Mouse (Mus musculus) kidney, postnatal 0 days (tissue): Measurements from ENCODE around the gene Hoxa7. TPM values are rescaled to one million over a fixed set of nuclear protein-coding genes. Genes with fewer than 3 reads are reported as not detected.
A peak's percentile ranks its signal among the peaks of the same experiment; 100 is the strongest.

ENCODE experiments used
- ATAC-seq: fragments of 200-750 bp; cut with Nextera tagmentation; replicated peaks from 2 replicates; pipeline ENCODE4 v1.8.0; 2017; ENCODE audit warnings: low read depth, moderate number of reproducible peaks, moderate TSS enrichment, moderate library complexity; ENCODE audit not compliant: low FRiP score
- DNase-seq: peaks from one replicate; pipeline ENCODE4 v3.0.0-alpha.2; 2016; ENCODE audit warnings: low spot score
- H3K27ac ChIP-seq: fragments of 300-500 bp; sonication (generic); 2 replicates; pipeline ENCODE4 v1.5.1; 2014; ENCODE audit warnings: mild to moderate bottlenecking
- H3K27me3 ChIP-seq: fragments of 300-500 bp; sonication (generic); 2 replicates; pipeline ENCODE4 v1.6.1; 2014; ENCODE audit warnings: low read length, mixed read lengths; ENCODE audit not compliant: insufficient read depth
- H3K36me3 ChIP-seq: fragments of 300-500 bp; sonication (generic); 2 replicates; pipeline ENCODE4 v1.6.1; 2014; ENCODE audit warnings: low read length, mixed read lengths; ENCODE audit not compliant: insufficient read depth
- H3K4me1 ChIP-seq: fragments of 300-500 bp; sonication (generic); replicated peaks from 2 replicates; pipeline ENCODE4 v1.6.1; 2014; ENCODE audit warnings: antibody characterized with exemption, low read length, mixed read lengths; ENCODE audit not compliant: insufficient read depth
- H3K4me2 ChIP-seq: fragments of 300-500 bp; sonication (generic); 2 replicates; pipeline ENCODE4 v1.6.1; 2014; ENCODE audit warnings: mild to moderate bottlenecking, low read length, moderate library complexity, mixed read lengths
- H3K4me3 ChIP-seq: fragments of 300-500 bp; sonication (generic); replicated peaks from 2 replicates; pipeline ENCODE4 v1.5.1; 2014; ENCODE audit warnings: low read depth, low read length
- H3K9ac ChIP-seq: fragments of 300-500 bp; sonication (generic); 2 replicates; pipeline ENCODE4 v1.6.1; 2014; ENCODE audit warnings: low read depth, low read length
- H3K9me3 ChIP-seq: fragments of 300-500 bp; sonication (generic); replicated peaks from 2 replicates; pipeline ENCODE4 v1.6.1; 2016; ENCODE audit warnings: low read length, inconsistent platforms, mixed read lengths
- CTCF ChIP-seq: IDR thresholded peaks from 2 replicates; pipeline ENCODE4 v1.5.1; 2016; ENCODE audit warnings: antibody characterized with exemption, low read depth, mild to moderate bottlenecking, moderate library complexity
- WGBS: fragments of 180-500 bp; shearing (Covaris S2); extraction: QIAGEN DNeasy Blood & Tissue Kit; methylation state at CpG from one replicate; pipeline ENCODE4 v1.1.7; 2014; 5-methylcytosine and 5-hydroxymethylcytosine counted together
- polyA plus RNA-seq: library from polyadenylated mRNA; unstranded; fragments of >200 nt; fragmentation: Nextera tagmentation; extraction: Ambion mirVana; gene quantifications from 2 replicates; pipeline ENCODE4 v1.2.1, GENCODE M21; 2015

Gene Hoxa7
- polyA plus RNA-seq, 1 experiment from 2014 or later: 29.7 TPM

DNA sequence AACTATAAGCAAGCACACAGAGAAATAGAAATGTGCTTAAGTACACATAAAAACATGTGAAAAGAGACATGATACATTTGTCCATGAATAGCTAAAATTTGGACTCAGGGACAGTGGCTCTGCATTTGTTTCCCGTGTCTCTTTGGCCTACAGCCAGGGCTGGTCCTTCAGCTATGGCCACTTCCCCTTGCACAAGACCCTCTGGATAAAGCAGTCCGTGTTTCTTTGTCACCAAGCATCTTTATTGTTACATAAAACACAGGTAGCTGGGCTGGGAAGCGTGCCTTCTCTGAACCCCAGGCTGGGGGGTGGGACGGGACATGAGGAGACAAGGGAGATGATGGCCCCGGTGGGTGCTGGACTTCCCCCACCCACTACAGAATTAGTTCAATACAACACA lies 7.4 kb downstream of the Hoxa7 start:
- TF ChIP-seq CTCF: no peak
- Histone ChIP-seq H3K9ac (peak overlapping the region; percentile 72; the same call in 1 of the 2 replicates), H3K27ac (peak overlapping the region; percentile 33; the same call in 1 of the 2 replicates), H3K4me3 (peak overlapping the region; percentile 78; the same call in 1 of the 2 replicates), H3K4me1 (peaks cover 50% of the 10 kb centered on the region), H3K36me3 (no peaks in the 10 kb centered on the region), H3K9me3 (no peaks in the 10 kb centered on the region), H3K4me2 (peak overlapping the region; percentile 89), H3K27me3 (no peaks in the 10 kb centered on the region)
- 25% methylated on average over 5 of the region's 5 CpGs for WGBS
- ATAC-seq: no peak
- no peak for DNase-seq

DNA sequence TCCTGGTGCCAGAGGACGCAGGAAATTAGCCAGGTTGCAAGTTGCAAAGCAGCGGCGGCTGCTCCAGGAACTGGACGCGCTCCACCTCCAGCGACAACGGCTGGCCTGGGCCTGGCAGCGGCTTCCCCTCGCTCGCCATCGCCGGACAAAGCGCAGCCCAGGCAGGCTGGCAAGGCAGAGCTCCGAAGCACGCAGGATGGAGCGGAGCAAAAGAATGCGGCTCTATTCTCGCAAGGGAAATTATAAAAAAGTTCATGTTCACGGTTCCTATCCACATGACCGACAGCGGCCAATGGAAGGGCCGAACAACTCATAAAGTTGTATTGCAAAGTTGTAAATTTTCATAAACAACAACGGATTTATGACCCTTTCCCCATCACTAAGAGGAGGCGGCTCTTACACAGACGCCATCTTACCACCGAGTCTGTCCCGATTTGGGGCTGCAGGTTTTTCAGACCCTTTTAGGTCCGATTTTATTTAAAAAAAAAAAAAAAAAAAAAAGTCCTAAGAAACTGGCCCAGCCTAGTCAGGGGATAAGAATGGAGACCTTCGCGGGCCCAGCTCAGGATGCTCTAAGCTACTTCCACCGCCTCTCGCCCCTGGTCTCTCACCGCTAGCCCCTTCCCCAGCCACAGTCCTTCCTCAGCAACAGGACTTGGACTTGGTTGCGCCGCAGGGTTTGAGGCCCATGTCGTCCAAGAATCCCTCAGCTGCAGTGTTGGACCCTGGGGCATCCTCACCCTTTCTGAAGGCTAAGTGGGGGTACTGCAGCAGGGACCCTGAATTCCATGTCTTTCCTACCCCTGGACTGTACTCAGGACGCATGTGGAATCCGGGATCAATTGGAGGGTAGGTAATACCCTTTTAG lies 8.3 kb downstream of the Hoxa7 start, which contains the start of the genes Hoxa3 and Gm28308:
Hoxa3 (minus strand) TSS at position 218 of the 868 bp plus-strand sequence.
Gm28308 (minus strand) TSS at position 221 of the 868 bp plus-strand sequence.
- TF ChIP-seq CTCF: no peak
- peak; percentile 98 for DNase-seq
- Histone ChIP-seq H3K27ac (peak within 1 kb of the TSS; percentile 99), H3K27me3 (no peaks in the 10 kb centered on the region), H3K36me3 (no peaks in the 10 kb centered on the region), H3K4me3 (peak within 1 kb of the TSS; percentile 78), H3K9me3 (no peaks in the 10 kb centered on the region), H3K9ac (peak within 1 kb of the TSS; percentile 90), H3K4me1 (peaks cover 47% of the 10 kb centered on the region), H3K4me2 (peak within 1 kb of the TSS; percentile 89)
- peak; percentile 38; the same call in 1 of the 2 replicates for ATAC-seq
- WGBS: 4% methylated on average over 37 of the region's 38 CpGs

DNA sequence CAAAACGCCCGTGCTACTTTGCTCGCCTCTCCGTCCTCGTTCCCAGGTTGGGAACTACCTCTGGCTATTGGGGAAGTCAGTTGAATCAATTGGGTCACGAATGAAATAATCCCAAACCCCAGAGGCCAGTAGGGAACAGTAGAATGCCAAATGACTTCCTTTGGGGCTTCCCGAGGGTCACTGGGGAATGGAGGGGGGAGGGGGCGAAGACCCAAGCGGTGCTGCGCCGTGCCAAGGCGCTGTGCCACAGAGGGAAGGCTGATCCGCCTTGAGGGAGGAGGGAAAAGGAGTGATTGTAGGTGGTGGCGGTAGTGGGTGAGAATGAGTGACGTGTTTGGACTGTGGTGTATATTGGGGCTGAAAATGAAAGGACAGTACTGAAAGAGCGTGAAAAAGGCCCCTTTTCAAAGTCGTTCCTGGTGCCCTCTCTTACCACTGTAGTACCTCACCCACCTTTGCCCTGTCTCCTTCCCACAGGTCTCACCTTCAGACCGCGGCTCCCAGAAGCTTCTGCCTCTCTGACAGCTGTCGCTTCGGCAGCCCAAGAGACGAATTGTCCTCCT lies 9.0 kb downstream of the Hoxa7 start:
- DNase-seq: no peak
- TF ChIP-seq CTCF: no peak
- Histone ChIP-seq H3K27me3 (no peaks in the 10 kb centered on the region), H3K4me2 (peak overlapping the region; percentile 89), H3K4me1 (peaks cover 46% of the 10 kb centered on the region), H3K36me3 (no peaks in the 10 kb centered on the region), H3K9me3 (no peaks in the 10 kb centered on the region), H3K4me3 (peak overlapping the region; percentile 78), H3K27ac (peak overlapping the region; percentile 99), H3K9ac (peak overlapping the region; percentile 90)
- WGBS: under 1% methylated on average over 22 of the region's 22 CpGs
- ATAC-seq: no peak; the same call in 1 of the 2 replicates

DNA sequence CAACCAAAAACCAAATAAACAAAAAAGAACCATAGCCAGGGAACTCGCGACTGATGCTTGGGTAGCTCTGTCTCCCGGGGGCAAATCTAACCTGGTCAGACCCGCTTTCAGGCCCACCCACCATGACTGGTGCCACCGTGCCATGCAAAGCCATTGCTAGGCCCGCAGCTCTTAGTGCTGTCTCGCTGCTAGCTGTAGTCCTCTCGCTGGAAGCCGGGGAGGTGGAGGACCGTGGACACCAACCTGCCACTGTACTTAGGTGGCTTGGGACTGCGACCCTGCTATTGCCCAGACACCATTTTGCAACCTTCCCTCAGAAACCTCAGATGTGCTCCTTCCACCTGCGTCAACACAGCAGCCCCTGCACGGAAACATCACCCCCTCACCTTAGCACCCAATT lies 9.7 kb downstream of the Hoxa7 start:
- Histone ChIP-seq H3K4me1 (peaks cover 52% of the 10 kb centered on the region), H3K4me2 (peak overlapping the region; percentile 89), H3K27ac (peak overlapping the region; percentile 99), H3K4me3 (peak overlapping the region; percentile 78), H3K9me3 (no peaks in the 10 kb centered on the region), H3K9ac (peak overlapping the region; percentile 90), H3K36me3 (no peaks in the 10 kb centered on the region), H3K27me3 (no peaks in the 10 kb centered on the region)
- DNase-seq (no peak), ATAC-seq (no peak)
- 2% methylated on average over 13 of the region's 13 CpGs for WGBS
- no peak for TF ChIP-seq CTCF

- no peaks in the 10 kb centered on the region for H3K36me3 ChIP-seq
- under 1% methylated on average over 37 of the region's 37 CpGs for WGBS
- H3K4me2 ChIP-seq: peak overlapping the region; percentile 89
- peak overlapping the region; percentile 90 for H3K9ac ChIP-seq
- H3K27me3 ChIP-seq: no peaks in the 10 kb centered on the region
- H3K9me3 ChIP-seq: no peaks in the 10 kb centered on the region
- H3K4me1 ChIP-seq: peaks cover 55% of the 10 kb centered on the region
- peak; percentile 82 for TF ChIP-seq CTCF
- DNase-seq (peak; percentile 92), ATAC-seq (peak; percentile 15; the same call in 1 of the 2 replicates)
- peak overlapping the region; percentile 99 for H3K27ac ChIP-seq
- peak overlapping the region; percentile 78 for H3K4me3 ChIP-seq
These were observed 10.3 kb downstream of the Hoxa7 start for GRCm38 (mm10) chr6:52211170-52211935.

DNA sequence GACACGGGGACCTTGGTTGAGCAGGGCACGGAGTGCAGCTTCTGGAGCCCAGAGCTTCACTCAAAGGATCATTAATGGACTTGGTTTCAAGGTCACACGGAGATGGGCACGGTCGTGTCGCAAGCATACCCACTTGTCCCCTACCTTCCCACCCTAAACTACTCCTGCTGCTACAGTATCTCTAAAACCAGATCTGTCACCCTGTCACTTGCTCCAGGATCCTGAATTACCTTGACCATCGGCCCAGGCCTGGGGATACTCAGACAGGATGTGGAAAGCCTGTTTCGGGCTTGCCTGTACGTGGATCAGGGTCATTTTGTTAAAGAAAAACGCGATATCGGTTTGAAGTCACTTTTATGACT lies 12.0 kb downstream of the Hoxa7 start:
- Histone ChIP-seq H3K36me3 (0 out of 2 replicates have a peak, but pooled peaks cover 4% of the 10 kb centered on the region), H3K27ac (peak overlapping the region; percentile 85), H3K4me3 (peak overlapping the region; percentile 78), H3K27me3 (no peaks in the 10 kb centered on the region), H3K9me3 (no peaks in the 10 kb centered on the region), H3K4me1 (peaks cover 47% of the 10 kb centered on the region), H3K9ac (peak overlapping the region; percentile 64), H3K4me2 (peak overlapping the region; percentile 89)
- DNase-seq (no peak), ATAC-seq (no peak)
- TF ChIP-seq CTCF: no peak
- WGBS: 7% methylated on average over 12 of the region's 12 CpGs
